Mouse (Mus musculus) testis, adult 2 months (tissue): ENCODE results near the gene Errfi1.

Experiments
- CTCF ChIP-seq: fragments of 200-500 bp; IDR thresholded peaks from 2 replicates; pipeline ENCODE4 v1.5.1; 2012; ENCODE audit warnings: low read depth, mild to moderate bottlenecking, inconsistent platforms, low read length, moderate library complexity; ENCODE audit not compliant: control insufficient read depth, insufficient read depth, insufficient replicate concordance
- POLR2A ChIP-seq: fragments of 200-500 bp; IDR thresholded peaks from 2 replicates; pipeline ENCODE4 v1.6.1; 2012; ENCODE audit warnings: low read depth, mild to moderate bottlenecking, inconsistent platforms, low read length, moderate library complexity; ENCODE audit not compliant: control insufficient read depth

DNA sequence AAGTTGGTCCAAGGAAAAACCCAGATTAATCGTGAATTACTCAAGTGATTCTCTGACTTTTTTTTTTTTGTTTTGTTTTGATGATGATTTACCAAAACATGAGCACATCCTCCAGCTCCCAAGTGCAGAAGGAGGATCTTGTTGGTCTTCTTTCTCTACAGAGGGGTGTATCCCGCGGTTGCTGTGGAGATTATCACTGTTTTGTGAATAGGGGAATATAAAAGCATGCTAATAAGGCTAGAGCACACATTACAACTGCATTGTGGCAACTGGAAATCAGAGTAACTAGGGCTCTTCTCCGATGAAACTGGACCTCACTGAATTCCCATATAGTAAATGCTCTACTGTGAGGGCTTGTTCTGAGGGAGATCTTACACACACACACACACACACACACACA lies 1.2 kb upstream of the Errfi1 start:
- TF ChIP-seq CTCF (no peak), POLR2A (no peak)
